Mouse (Mus musculus) lung, embryonic 15.5 days (tissue): ENCODE measurements around the gene Lrrc56. TPM values are rescaled to one million over a fixed set of nuclear protein-coding genes. Genes with fewer than 3 reads are reported as not detected.
"Not testable (repeated sequence)": the region's sequence is repeated elsewhere in the genome, so short reads cannot be mapped to it uniquely, and the experiment has no call there.

Source experiments
- ATAC-seq: fragments of 200-750 bp; cut with Nextera tagmentation; 2 replicates; pipeline ENCODE4 v1.8.0; 2017; ENCODE audit warnings: moderate number of reproducible peaks, borderline replicate concordance; ENCODE audit not compliant: low FRiP score, low TSS enrichment; ENCODE audit errors: extremely low read depth
- H3K27ac ChIP-seq: fragments of 300-500 bp; sonication (generic); 2 replicates; pipeline ENCODE4 v1.5.1; 2015; ENCODE audit warnings: moderate library complexity, mild to moderate bottlenecking, inconsistent platforms
- H3K27me3 ChIP-seq: fragments of 300-500 bp; sonication (generic); 2 replicates; pipeline ENCODE4 v1.6.1; 2015; ENCODE audit warnings: inconsistent platforms
- H3K36me3 ChIP-seq: fragments of 300-500 bp; sonication (generic); 2 replicates; pipeline ENCODE4 v1.6.1; 2015; ENCODE audit warnings: inconsistent platforms
- H3K4me1 ChIP-seq: fragments of 300-500 bp; sonication (generic); 2 replicates; pipeline ENCODE4 v1.6.1; 2015; ENCODE audit warnings: inconsistent platforms
- H3K4me2 ChIP-seq: fragments of 300-500 bp; sonication (generic); 2 replicates; pipeline ENCODE4 v1.6.1; 2015; ENCODE audit warnings: inconsistent platforms, mild to moderate bottlenecking, moderate library complexity
- H3K4me3 ChIP-seq: fragments of 300-500 bp; sonication (generic); 2 replicates; pipeline ENCODE4 v1.5.1; 2015; ENCODE audit warnings: mild to moderate bottlenecking, inconsistent platforms
- H3K9ac ChIP-seq: fragments of 300-500 bp; sonication (generic); 2 replicates; pipeline ENCODE4 v1.6.1; 2015; ENCODE audit warnings: inconsistent platforms
- H3K9me3 ChIP-seq: fragments of 300-500 bp; sonication (generic); 2 replicates; pipeline ENCODE4 v1.6.1; 2016; ENCODE audit warnings: inconsistent platforms
- WGBS: fragments of 180-500 bp; shearing (Covaris S2); methylation state at CpG from one replicate; pipeline ENCODE4 v1.1.7; 2015; 5-methylcytosine and 5-hydroxymethylcytosine counted together
- microRNA counts: library from miRNA; unstranded; fragments of <30 nt; microRNA quantifications from one replicate; lab custom pipeline; 2016
- microRNA-seq: library from miRNA; unstranded; fragments of <30 nt; microRNA quantifications from one replicate; pipeline ENCODE4, GENCODE M21; 2016
- polyA plus RNA-seq: library from polyadenylated mRNA; unstranded; fragments of >200 nt; fragmentation: Nextera tagmentation; extraction: Ambion mirVana; gene quantifications from 2 replicates; pipeline ENCODE4 v1.2.1, GENCODE M21; 2015

Lrrc56 gene
- polyA plus RNA-seq, 1 experiment from 2014 or later: 6.9 TPM

GRCm38 (mm10) chr7:141231551-141231950 lies 37.6 kb downstream of the Lrrc56 start:
- H3K36me3 ChIP-seq: peaks cover 51% of the 10 kb centered on the region
- ATAC-seq: no peak
- H3K27ac ChIP-seq: no peak overlapping the region

GRCm38 (mm10) chr7:141250486-141250885 lies 56.5 kb downstream of the Lrrc56 start:
- H3K4me2 ChIP-seq, H3K9me3 ChIP-seq, H3K4me3 ChIP-seq, H3K27ac ChIP-seq, ATAC-seq, H3K9ac ChIP-seq, H3K27me3 ChIP-seq, H3K4me1 ChIP-seq: not testable (repeated sequence)
- 75% methylated on average over 4 of the region's 4 CpGs for WGBS
- peaks cover 88% of the 10 kb centered on the region for H3K36me3 ChIP-seq

More at GRCm38 (mm10) chr7:141231551-141231950, 37.6 kb downstream of the Lrrc56 start:
- Histone ChIP-seq H3K4me3 (no peak overlapping the region), H3K27me3 (no peaks in the 10 kb centered on the region), H3K9me3 (no peaks in the 10 kb centered on the region), H3K4me1 (peaks cover 23% of the 10 kb centered on the region), H3K9ac (no peak overlapping the region), H3K4me2 (no peak overlapping the region)
- WGBS: 93% methylated on average over 10 of the region's 10 CpGs

- no peaks in the 10 kb centered on the region for H3K27me3 ChIP-seq
- no peaks in the 10 kb centered on the region for H3K4me1 ChIP-seq
- no peak overlapping the region for H3K4me3 ChIP-seq
- no peak overlapping the region for H3K27ac ChIP-seq
- no peak for ATAC-seq
- no peak overlapping the region for H3K4me2 ChIP-seq
- 86% methylated on average over 10 of the region's 10 CpGs for WGBS
- no peaks in the 10 kb centered on the region for H3K9me3 ChIP-seq
- H3K9ac ChIP-seq: no peak overlapping the region
- peaks cover 89% of the 10 kb centered on the region for H3K36me3 ChIP-seq
These were observed 62.2 kb downstream of the Lrrc56 start for GRCm38 (mm10) chr7:141256159-141256558.

MicroRNA genes within 50 kb of the gene (microRNA counts, 519-probe panel; counts per million panel counts)
- 2,661 counts per million, percentile 66 among the panel's probes with 10 or more counts for microRNA mmu-miR-210 (lab: Ali Mortazavi, UCI)

Small RNAs within 50 kb of the gene (microRNA-seq; reads per million reads assigned to microRNA genes)
- 484 reads per million, percentile 70 among the genes with 10 or more reads in this experiment for gene Mir210

Other genes starting within 250 kb of the Lrrc56 start
- 2.8 and 4.0 TPM in 2 replicates for gene Ifitm5, start 243.9 kb upstream of the Lrrc56 start, polyA plus RNA-seq
- gene Gm45717, start 238.2 kb upstream of the Lrrc56 start, polyA plus RNA-seq: not detected in 2 replicates
- 925 and 963 TPM in 2 replicates for gene Ifitm2, start 238.2 kb upstream of the Lrrc56 start, polyA plus RNA-seq
- 47.1 and 54.5 TPM in 2 replicates for gene Ifitm1, start 226.9 kb upstream of the Lrrc56 start, polyA plus RNA-seq
- gene Ifitm3, start 183.4 kb upstream of the Lrrc56 start, polyA plus RNA-seq: 238 and 246 TPM in 2 replicates
- 1.4 and 1.6 TPM in 2 replicates for gene Ifitm6, start 176.2 kb upstream of the Lrrc56 start, polyA plus RNA-seq
- not detected in 2 replicates for gene Gm17387, start 165.0 kb upstream of the Lrrc56 start, polyA plus RNA-seq
- gene B4galnt4, start 133.1 kb upstream of the Lrrc56 start, polyA plus RNA-seq: 5.3 and 5.8 TPM in 2 replicates
- 14.6 and 15.2 TPM in 2 replicates for gene Pkp3, start 115.9 kb upstream of the Lrrc56 start, polyA plus RNA-seq
- gene Sigirr, start 93.6 kb upstream of the Lrrc56 start, polyA plus RNA-seq: 12.8 and 15.1 TPM in 2 replicates
- gene Ano9, start 76.4 kb upstream of the Lrrc56 start, polyA plus RNA-seq: 6.4 and 6.5 TPM in 2 replicates
- gene Ptdss2, start 71.8 kb upstream of the Lrrc56 start, polyA plus RNA-seq: 70.1 and 70.6 TPM in 2 replicates
- gene Rnh1, start 21.3 kb upstream of the Lrrc56 start, polyA plus RNA-seq: 143 and 152 TPM in 2 replicates
- 99.9 and 102 TPM in 2 replicates for gene Hras, start 152 bp upstream of the Lrrc56 start, polyA plus RNA-seq
- 1.1 and 1.3 TPM in 2 replicates for gene Lmntd2, start 19.9 kb downstream of the Lrrc56 start, polyA plus RNA-seq
- gene Rassf7, start 21.7 kb downstream of the Lrrc56 start, polyA plus RNA-seq: 59.7 and 62.6 TPM in 2 replicates
- 71.8 and 71.9 TPM in 2 replicates for gene Phrf1, start 34.6 kb downstream of the Lrrc56 start, polyA plus RNA-seq
- gene Irf7, start 72.3 kb downstream of the Lrrc56 start, polyA plus RNA-seq: 3.0 and 4.6 TPM in 2 replicates
- gene Cdhr5, start 82.6 kb downstream of the Lrrc56 start, polyA plus RNA-seq: not detected in 2 replicates
- 2.3 and 2.6 TPM in 2 replicates for gene Sct, start 85.0 kb downstream of the Lrrc56 start, polyA plus RNA-seq
- 0.49 and 0.57 TPM in 2 replicates for gene Drd4, start 97.8 kb downstream of the Lrrc56 start, polyA plus RNA-seq
- gene Deaf1, start 133.5 kb downstream of the Lrrc56 start, polyA plus RNA-seq: 56.0 and 56.2 TPM in 2 replicates
- gene Tmem80, start 133.6 kb downstream of the Lrrc56 start, polyA plus RNA-seq: 42.3 and 45.8 TPM in 2 replicates
- 29.1 and 29.8 TPM in 2 replicates for gene Eps8l2, start 144.7 kb downstream of the Lrrc56 start, polyA plus RNA-seq
- gene Taldo1, start 198.0 kb downstream of the Lrrc56 start, polyA plus RNA-seq: 281 and 293 TPM in 2 replicates
- gene Gatd1, start 220.0 kb downstream of the Lrrc56 start, polyA plus RNA-seq: 50.8 and 51.8 TPM in 2 replicates
- gene Cend1, start 235.3 kb downstream of the Lrrc56 start, polyA plus RNA-seq: 0.52 and 0.90 TPM in 2 replicates
- gene Slc25a22, start 243.7 kb downstream of the Lrrc56 start, polyA plus RNA-seq: 24.9 and 25.1 TPM in 2 replicates
- 14.4 and 15.8 TPM in 2 replicates for gene Pidd1, start 249.9 kb downstream of the Lrrc56 start, polyA plus RNA-seq